Mouse (Mus musculus): Measurements from ENCODE around the gene Sft2d1. TPM values are rescaled to one million over a fixed set of nuclear protein-coding genes. Genes with fewer than 3 reads are reported as not detected.
"Not testable (repeated sequence)": the region's sequence is repeated elsewhere in the genome, so short reads cannot be mapped to it uniquely, and the experiment has no call there.

Sft2d1 gene
- 10 to 100 TPM; 15.9 to 17.6 TPM for total RNA-seq (2021)

DNA sequence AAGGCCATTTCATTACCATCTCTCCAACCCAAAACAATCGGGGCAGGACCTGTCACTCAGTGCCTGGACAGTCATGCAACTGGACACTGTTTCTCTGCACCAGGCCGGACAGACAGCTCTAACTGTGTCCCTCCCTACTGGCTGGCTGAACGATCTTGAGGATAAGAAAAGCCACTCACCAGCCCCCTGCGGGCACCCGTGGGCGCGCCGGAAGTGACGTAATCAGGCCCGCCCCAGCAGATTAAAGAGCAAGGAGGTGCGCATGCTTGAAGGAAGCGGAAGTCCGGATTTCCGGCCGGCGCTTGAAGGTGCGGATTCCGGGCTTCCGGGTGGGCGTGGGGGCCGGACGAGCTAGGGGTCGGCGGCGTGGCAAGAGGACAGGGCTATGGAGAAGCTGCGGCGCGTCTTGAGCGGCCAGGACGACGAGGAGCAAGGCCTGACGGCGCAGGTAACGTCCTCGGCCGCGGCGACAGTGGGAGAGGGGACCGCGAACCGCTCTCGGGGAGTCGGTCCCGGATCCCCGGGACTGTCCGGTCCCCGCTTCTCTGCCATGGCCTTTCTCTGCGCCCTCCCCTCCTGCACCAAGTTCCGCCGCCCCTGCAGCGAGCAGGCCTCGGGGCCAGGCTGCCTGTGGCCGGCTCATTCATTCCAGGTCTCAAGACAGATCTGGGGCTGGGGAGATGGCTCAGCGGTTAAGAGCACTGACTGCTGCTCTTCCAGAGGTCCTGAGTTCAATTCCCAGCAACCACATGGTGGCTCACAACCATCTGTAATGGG, at the start of gene Sft2d1:
TSS of gene Sft2d1 (plus strand) at position 265 of the 777 bp plus-strand sequence.
- DNase-seq (ENCODE audit: low spot score): peak; percentile 92
- intact Hi-C loops (cut with DNase I): loop anchor here (2.0 to 5.0 kb wide), 2 partner anchors 28 to 61 kb away; partner anchors contain the start of gene Mpc1

DNA sequence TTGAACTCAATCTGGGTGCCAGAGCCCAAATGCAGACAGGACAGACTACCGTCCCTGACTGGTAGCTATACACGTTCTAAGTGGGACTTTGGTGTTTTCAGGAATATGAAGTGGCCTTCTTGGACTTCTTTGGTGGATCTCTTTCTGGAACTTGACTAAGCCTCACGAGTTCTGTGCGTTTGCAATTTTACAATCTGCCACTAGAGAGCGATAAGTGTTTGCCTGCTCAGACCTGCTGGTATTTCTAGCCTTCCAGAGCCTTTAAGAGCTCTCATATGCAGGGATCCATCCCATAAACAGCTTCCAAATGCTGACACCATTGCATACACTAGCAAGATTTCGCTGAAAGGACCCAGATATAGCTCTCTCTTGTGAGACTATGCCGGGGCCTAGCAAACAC, 46.3 kb upstream of the Sft2d1 start:
- not testable (repeated sequence) for DNase-seq (ENCODE audit: low spot score)
- intact Hi-C loops (cut with DNase I): loop anchor here (1.0 kb wide), 1 partner anchor 108 kb away; no protein-coding TSS in a partner anchor

DNA sequence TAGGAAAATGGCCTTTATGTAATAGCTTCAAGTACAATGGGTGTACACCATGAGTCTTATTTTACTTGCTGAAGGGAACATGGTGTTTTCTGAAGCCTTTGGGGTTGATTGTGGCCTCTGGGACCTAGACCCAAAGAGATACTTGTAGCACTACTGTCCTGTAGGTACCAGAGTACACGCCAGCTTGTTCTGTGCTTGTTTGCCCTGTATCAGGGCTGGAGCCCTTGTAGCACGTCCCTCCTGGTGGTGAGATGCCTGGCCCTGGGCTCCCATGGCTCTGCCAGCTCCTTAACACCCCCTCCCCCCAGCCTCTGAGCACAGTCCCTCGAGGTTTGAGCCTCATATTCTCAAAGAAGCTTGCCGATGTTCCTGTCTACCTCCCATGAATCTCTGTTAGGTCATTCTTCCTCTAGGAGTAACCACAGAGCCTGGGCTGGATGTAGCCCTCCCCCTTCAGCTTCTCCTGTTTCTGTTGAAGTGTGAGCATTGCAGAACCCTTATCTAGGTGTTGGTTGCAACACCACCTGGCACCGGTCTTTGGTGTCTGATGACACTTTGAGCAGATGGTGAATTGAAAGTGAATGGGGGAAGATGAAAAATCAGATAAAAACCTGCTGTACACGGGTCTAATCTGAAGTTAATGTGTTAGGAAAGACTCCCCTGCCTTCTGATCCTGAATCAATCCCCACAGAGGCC, 38.7 kb upstream of the Sft2d1 start:
- no peak for DNase-seq (ENCODE audit: low spot score)
- intact Hi-C loops (cut with DNase I): no loop called here

GRCm38 (mm10) chr17:8272951-8273350, 38.0 kb upstream of the Sft2d1 start:
- intact Hi-C loops (cut with DNase I): no loop called here
- DNase-seq (ENCODE audit: low spot score): no peak

DNA sequence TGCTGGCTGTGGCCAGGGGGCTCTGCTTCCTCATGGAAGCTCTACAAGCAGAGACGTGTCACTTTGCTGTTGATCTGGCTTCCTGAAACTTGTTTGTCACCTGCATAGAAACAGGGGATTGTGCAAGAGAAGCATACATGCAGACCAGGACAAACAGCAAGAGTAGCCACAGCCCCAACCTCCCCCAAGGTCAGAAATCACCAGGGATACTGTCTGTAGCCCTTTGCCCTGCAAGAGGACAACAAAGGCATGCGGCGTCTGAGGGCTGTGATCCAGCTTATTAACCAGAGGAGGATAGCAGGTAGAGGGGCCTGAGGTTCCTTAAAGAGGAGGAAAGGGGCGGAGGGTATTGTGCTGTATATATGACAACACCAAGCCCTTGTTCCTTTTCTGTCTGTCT, 34.8 kb upstream of the Sft2d1 start:
- intact Hi-C loops (cut with DNase I): no loop called here
- DNase-seq (ENCODE audit: low spot score): no peak

DNA sequence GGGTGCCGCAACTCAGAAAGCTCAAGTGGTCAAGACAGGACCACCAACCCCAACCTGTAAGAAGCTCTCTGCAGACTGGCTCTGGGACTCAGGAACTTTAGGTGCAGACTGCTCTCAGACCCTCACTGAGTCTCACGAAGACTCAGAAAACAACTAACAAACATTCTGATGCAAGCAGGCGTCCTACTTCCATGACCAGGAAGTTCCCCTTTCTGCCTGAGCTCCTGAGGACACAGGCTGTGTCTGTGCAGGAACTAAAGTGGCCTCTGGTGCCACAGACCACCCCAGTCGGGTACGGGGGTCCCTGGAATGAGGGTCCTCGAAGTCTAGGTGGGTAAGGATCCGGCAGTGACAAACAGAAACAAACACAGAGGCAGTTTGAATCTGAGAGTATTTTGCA, 34.2 kb upstream of the Sft2d1 start:
- intact Hi-C loops (cut with DNase I): no loop called here
- DNase-seq (ENCODE audit: low spot score): no peak

- no peak for DNase-seq (ENCODE audit: low spot score)
- intact Hi-C loops (cut with DNase I): no loop called here
These were observed 33.6 kb upstream of the Sft2d1 start for GRCm38 (mm10) chr17:8277266-8277665.

GRCm38 (mm10) chr17:8278356-8278755, 32.5 kb upstream of the Sft2d1 start:
- intact Hi-C loops (cut with DNase I): no loop called here
- no peak for DNase-seq (ENCODE audit: low spot score)

GRCm38 (mm10) chr17:8282821-8283525, 27.9 kb upstream of the Sft2d1 start, which contains the start of gene Mpc1:
TSS of gene Mpc1 (plus strand) at chr17:8282904.
- intact Hi-C loops (cut with DNase I): loop anchor here (2.0 kb wide), 1 partner anchor 28 kb away; the partner anchor contains the start of gene Sft2d1
- DNase-seq (ENCODE audit: low spot score): peak; percentile 81

- intact Hi-C loops (cut with DNase I): loop anchor here (2.0 kb wide), 1 partner anchor 27 kb away; the partner anchor contains the start of gene Sft2d1
- peak; percentile 95 for DNase-seq (ENCODE audit: low spot score)
These were observed 27.2 kb upstream of the Sft2d1 start for GRCm38 (mm10) chr17:8283526-8284253.

DNA sequence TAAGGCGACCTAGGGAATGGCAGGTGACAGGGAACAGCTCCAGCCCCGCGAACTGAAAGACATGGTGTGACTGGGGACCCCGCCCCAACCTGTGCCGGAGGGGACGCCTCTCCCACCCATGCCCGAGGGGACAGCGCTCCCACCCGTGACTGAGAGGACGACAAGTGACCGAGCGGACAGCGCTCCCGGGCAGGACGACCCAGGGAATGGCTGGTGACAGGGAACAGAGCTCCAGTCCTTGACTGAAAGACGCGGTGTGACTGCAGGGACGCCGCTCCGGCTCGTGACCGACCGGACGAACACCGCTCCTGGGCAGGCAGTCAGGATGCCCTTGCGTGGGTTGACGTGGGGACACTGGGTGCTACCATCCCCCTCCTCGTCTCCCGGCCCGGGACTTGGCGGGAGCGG, 26.6 kb upstream of the Sft2d1 start:
- intact Hi-C loops (cut with DNase I): no loop called here
- DNase-seq (ENCODE audit: low spot score): peak; percentile 27

DNA sequence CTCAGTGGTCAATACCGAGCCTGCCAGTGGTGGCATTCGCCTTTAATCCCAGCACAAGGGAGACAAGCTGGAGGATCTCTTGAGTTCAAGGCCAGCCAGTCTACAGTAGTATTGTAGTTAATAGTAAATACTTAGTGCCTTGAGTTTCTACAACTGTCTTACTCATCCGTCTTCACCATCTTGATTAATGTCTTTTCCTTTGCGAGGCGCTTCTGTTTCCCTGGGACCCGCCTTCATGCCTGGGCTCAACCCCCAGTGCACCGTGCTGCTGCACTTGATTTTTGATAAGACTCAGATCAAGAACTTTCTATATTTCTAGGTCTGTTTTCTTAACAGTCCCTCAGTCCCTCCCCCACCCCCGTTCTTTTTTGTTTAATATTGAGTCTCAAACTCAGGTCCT, 25.8 kb upstream of the Sft2d1 start:
- DNase-seq (ENCODE audit: low spot score): no peak
- intact Hi-C loops (cut with DNase I): no loop called here

GRCm38 (mm10) chr17:8286987-8287386, 23.9 kb upstream of the Sft2d1 start:
- DNase-seq (ENCODE audit: low spot score): no peak
- intact Hi-C loops (cut with DNase I): no loop called here

- intact Hi-C loops (cut with DNase I): no loop called here
- no peak for DNase-seq (ENCODE audit: low spot score)
These were observed 20.8 kb upstream of the Sft2d1 start for GRCm38 (mm10) chr17:8289993-8290679.

DNA sequence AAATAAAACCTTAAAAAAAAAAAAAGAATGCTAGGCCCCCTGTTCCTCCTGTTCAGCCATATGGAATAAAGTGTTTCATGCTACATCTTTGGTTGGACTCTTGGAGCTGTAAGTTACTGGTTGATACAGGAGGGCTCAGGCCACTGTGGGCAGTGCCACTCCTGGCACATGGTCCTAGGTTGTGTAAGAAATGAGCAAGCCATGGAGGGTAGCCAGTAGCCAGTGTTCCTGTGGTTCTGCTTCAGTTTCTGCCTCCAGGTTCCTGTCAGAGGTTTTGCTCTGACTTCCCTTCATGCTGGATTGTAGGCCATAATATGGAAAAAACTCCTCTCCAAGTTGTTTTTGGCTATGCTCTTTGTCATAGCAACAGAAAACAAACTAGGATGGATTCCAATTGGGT, 20.2 kb upstream of the Sft2d1 start:
- no peak for DNase-seq (ENCODE audit: low spot score)
- intact Hi-C loops (cut with DNase I): no loop called here

DNA sequence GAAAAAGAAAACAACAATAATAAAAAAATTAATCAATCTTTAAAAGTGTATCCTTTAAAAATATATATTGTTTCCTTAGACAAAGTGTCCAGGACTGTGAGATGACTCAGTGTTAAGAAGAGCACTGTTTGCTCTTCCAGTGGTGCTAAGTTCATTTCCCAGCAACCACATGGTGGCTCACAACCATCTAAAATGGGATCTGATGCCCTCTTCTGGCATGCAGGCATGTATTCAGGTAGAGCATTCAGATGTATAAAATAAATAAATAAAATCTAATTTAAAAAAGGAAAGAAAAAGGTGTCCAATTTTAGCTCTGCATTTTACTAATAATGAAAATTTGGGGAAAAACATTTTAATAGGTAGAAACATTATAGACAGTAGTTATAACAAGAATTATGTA, 15.1 kb upstream of the Sft2d1 start:
- no peak for DNase-seq (ENCODE audit: low spot score)
- intact Hi-C loops (cut with DNase I): no loop called here

DNA sequence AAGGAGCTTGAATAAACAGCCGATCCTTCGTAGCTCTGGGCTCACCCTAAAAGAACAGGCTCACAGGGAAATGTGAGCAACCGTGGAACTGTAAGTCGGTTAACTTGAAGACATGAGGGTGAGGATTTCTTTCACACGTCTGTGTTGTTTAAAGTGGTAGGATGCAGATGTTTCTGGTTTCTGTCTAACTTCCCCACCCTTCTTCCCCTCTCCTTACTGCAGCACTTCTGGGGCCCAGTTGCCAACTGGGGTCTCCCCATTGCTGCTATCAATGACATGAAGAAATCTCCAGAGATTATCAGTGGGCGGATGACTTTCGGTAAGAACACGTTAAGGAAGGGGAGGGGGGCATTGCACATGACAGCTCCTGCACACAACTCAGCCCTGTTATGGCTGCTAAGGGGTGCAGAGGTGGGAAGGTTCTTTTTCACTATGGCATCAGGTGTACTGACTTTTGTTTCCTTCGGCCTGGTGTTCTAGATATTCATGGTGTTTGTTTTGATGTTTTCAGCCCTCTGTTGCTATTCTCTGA, 14.5 kb upstream of the Sft2d1 start:
- intact Hi-C loops (cut with DNase I): no loop called here
- no peak for DNase-seq (ENCODE audit: low spot score)

GRCm38 (mm10) chr17:8297746-8298145, 13.2 kb upstream of the Sft2d1 start:
- intact Hi-C loops (cut with DNase I): no loop called here
- DNase-seq (ENCODE audit: low spot score): no peak

DNA sequence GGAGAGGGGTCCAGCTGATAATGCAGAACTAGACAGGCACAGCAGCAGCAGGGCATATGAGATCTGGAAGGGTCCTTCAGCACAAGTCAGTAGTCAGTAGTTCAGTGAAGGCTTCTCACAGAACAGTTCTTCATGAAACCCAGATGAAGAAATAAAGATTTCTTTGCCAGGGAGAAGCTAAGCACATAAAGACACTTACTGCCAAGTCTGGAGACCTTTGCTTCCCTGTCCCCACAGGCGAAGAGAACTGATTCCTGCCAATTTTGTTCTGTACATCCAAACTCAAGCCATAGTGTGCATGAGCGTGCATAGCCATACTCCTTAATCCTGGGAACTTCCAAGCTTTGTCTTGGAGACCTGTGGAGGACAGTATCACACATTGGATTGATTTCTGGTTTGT, 12.6 kb upstream of the Sft2d1 start:
- DNase-seq (ENCODE audit: low spot score): no peak
- intact Hi-C loops (cut with DNase I): no loop called here
